Mouse (Mus musculus): ENCODE results near the gene Ubac1.

GRCm38 (mm10) chr2:26055046-26055746, 33.6 kb upstream of the Ubac1 start:
- no peak for TF ChIP-seq FLI1 (IDR thresholded peaks at IDR 0.05; ENCODE audit: low read length)
- no peak for TF ChIP-seq GATA1 (IDR thresholded peaks at IDR 0.05; ENCODE audit: borderline replicate concordance, low read length)
